Mouse (Mus musculus): ENCODE measurements at regions not wholly inside any gene's neighbourhood (a gene's known extent, or its start where the extent isn't known, plus 50 kb on each side); places are given as distances from the start of the nearest gene placed in this dataset.

DNA sequence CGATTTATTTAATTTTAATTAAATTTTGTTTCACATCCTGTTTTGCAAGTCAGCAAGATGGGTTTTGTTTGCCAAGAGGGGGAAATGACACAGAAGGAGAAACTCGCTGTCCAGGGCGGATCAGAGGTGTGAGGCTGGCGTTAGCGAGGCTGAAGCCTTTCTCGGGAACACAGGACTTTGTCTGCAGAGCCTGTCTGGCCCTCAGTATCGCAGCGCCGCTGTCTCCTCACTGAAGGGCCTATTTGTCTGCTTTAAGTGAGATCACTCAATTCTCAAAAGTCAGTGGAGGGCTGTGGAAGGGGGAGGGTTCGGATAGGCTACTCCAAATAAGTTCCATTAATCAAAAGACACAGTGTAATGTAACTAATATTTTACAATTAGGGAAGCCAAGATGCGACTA is 430.8 kb downstream of the Zfp536 start:
- 15% methylated on average over 11 of the region's 11 CpGs for WGBS
- H3K9me3 ChIP-seq, result no peaks in the 10 kb centered on the region
- no peak overlapping the region for H3K27ac ChIP-seq
- peaks cover 62% of the 10 kb centered on the region for H3K27me3 ChIP-seq
- peak overlapping the region; percentile 78 for H3K4me2 ChIP-seq
- H3K4me3 ChIP-seq, result peak overlapping the region; percentile 39
- no peak for ATAC-seq (ENCODE audit: insufficient number of reproducible peaks, insufficient read depth, low FRiP score, low TSS enrichment, low read depth)
- peaks cover 36% of the 10 kb centered on the region for H3K4me1 ChIP-seq
- H3K9ac ChIP-seq, result no peak overlapping the region
- no peaks in the 10 kb centered on the region for H3K36me3 ChIP-seq

DNA sequence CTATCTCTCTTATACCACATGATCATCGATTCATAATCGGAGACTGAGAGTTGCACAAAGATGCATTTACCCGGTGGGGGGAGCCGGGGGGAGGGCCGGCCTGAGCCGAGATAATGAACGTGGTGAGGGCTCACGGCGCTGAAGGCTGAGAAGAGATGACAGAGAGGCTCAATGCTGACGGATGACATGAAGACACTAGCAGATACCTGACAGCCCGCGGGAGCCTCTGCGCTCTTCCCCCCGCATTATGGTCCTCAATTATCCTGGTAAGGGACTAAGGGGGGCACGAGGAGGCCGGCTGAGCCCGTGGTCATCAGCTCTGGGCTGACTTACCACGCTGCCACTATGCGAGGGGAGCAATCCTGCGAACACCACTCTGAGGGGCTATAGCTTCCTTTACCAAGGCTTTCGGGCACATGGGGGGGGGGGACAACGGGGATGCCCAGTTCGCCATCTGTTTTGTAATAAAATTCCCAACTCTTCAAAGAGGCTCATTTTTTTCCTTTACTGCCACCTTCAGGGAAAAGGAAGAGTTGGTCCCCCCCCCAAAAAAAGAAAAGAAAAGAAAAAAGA is 430.3 kb downstream of the Zfp536 start:
- ATAC-seq (ENCODE audit: insufficient number of reproducible peaks, insufficient read depth, low FRiP score, low TSS enrichment, low read depth), result no peak
- no peaks in the 10 kb centered on the region for H3K36me3 ChIP-seq
- WGBS, result 19% methylated on average over 23 of the region's 23 CpGs
- H3K27me3 ChIP-seq, result peaks cover 64% of the 10 kb centered on the region
- no peak overlapping the region for H3K27ac ChIP-seq
- peaks cover 31% of the 10 kb centered on the region for H3K4me1 ChIP-seq
- H3K9me3 ChIP-seq, result no peaks in the 10 kb centered on the region
- peak overlapping the region; percentile 39 for H3K4me3 ChIP-seq
- peak overlapping the region; percentile 78 for H3K4me2 ChIP-seq
- H3K9ac ChIP-seq, result peak overlapping the region; percentile 65

DNA sequence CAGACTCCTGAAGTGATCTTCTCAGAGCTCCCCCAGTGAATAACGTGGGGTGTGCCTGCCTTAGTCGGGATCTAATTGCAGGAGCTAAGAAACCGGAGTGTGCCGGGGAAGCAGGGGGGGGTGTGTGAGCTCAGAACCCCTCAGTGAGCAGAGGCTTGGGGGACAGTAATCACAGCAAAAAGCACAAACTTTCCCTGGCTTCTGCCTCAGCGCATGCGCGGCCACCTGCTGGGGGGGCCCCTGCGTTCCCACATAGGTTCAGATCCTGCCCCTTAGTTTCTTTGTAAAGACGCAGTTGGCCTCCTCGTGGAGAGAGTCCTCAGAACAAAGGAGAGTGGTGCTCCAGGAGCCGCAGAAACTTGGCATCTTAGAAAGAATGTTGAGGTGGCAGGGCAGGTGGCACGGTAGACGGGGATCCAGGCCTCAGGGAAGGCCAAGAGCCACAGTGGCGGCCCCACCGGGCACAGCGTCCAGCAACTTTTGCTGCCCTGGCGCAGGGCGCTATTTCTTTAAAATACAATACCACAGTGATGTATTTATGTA is 429.7 kb downstream of the Zfp536 start:
- peak overlapping the region; percentile 78 for H3K4me2 ChIP-seq
- H3K36me3 ChIP-seq, result no peaks in the 10 kb centered on the region
- peaks cover 26% of the 10 kb centered on the region for H3K4me1 ChIP-seq
- no peaks in the 10 kb centered on the region for H3K9me3 ChIP-seq
- H3K4me3 ChIP-seq, result peak overlapping the region; percentile 39; the same call in 1 of the 2 replicates
- no peak overlapping the region for H3K27ac ChIP-seq
- peaks cover 68% of the 10 kb centered on the region for H3K27me3 ChIP-seq
- no peak for ATAC-seq (ENCODE audit: insufficient number of reproducible peaks, insufficient read depth, low FRiP score, low TSS enrichment, low read depth)
- WGBS, result 27% methylated on average over 18 of the region's 18 CpGs
- peak overlapping the region; percentile 65 for H3K9ac ChIP-seq

DNA sequence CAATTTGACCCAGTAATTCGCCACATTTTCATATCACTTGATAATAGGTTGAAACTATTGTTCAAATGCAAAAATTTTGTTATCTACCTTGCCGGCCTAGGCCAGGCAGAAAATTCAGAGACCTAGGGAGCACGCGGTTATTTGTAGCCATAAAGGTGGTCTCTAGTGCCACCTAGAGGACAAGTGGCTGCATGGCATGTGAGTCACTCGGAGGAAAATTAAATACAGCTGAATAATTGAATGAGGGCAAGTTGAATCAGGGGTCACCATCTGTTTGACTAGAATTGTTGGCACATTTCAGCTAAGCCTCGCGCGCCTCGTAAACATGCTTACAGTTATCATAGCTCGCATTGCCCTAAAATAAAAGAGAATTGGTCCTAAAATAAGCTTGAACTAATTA is 427.4 kb downstream of the Zfp536 start:
- Histone ChIP-seq H3K4me2 (no peak overlapping the region), H3K4me1 (peaks cover 23% of the 10 kb centered on the region), H3K9me3 (no peaks in the 10 kb centered on the region), H3K36me3 (no peaks in the 10 kb centered on the region), H3K27me3 (peaks cover 55% of the 10 kb centered on the region), H3K27ac (no peak overlapping the region), H3K4me3 (no peak overlapping the region), H3K9ac (no peak overlapping the region)
- no peak for ATAC-seq (ENCODE audit: insufficient number of reproducible peaks, insufficient read depth, low FRiP score, low TSS enrichment, low read depth)
- WGBS, result 3% methylated on average over 10 of the region's 10 CpGs

DNA sequence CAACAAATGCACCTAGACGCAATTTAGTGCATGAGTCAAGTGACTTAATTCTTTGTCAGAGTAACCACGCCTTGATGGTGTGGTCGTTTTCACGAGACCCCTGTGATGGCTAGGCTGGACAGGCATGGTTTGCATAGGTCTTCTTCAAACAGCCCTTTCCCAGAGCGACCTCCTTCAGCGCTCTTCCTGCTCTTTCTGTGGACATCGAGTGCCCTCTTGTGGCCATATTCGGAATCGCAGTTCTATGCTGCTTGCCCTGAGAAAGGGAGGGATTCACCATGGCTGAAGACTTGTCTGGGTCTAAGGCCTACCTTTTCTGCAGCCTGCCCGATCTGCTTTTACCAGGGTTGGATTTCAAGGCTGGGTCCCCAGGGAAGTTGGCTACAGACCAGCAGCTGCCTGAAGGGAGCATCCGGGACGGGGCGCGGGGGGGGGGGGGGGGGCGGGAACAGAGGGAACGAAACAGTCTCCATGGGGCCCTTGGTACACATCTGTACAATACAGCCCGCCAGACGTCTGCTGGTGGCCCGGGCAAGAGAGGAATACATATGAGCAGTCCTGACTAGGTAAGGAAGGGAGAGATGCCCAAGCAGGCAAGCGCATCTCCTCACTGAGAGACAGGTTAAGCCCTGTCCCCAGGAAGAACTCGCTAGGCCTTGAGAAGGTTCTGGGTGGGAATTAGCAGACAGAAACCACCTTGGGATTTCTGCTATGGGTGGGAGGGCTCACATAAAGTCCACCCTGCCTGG is 415.6 kb downstream of the Zfp536 start:
- peaks cover 9% of the 10 kb centered on the region; the same call in 1 of the 2 replicates for H3K27me3 ChIP-seq
- no peaks in the 10 kb centered on the region for H3K9me3 ChIP-seq
- no peak; the same call in 1 of the 2 replicates for ATAC-seq (ENCODE audit: insufficient number of reproducible peaks, insufficient read depth, low FRiP score, low TSS enrichment, low read depth)
- peak overlapping the region; percentile 44 for H3K4me2 ChIP-seq
- 16% methylated on average over 20 of the region's 21 CpGs for WGBS
- H3K9ac ChIP-seq, result peak overlapping the region; percentile 36; the same call in 1 of the 2 replicates
- no peak overlapping the region for H3K27ac ChIP-seq
- H3K4me1 ChIP-seq, result peaks cover 17% of the 10 kb centered on the region
- H3K4me3 ChIP-seq, result no peak overlapping the region
- no peaks in the 10 kb centered on the region for H3K36me3 ChIP-seq

DNA sequence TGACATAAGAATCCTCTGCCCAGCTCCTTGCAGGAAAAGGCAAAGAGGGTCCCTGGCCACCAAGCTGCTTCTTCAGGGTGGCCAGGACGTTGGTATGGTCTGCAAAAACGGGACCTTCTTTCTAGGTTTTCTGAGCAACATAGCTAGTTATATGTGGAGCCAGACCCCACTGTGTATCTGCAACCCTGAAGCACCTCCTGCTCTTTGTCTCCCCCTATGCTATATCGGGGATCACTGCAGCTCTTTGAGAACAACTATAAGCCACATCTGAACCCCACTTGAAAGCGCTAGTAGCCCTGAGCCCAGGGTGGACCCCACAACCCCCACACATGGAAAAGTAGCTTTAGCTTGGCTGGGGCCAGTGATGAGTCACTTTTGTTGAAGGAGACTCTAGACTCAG is 414.9 kb downstream of the Zfp536 start:
- no peak overlapping the region for H3K4me3 ChIP-seq
- H3K4me2 ChIP-seq, result no peak overlapping the region
- H3K36me3 ChIP-seq, result no peaks in the 10 kb centered on the region
- H3K27ac ChIP-seq, result no peak overlapping the region
- H3K4me1 ChIP-seq, result peaks cover 23% of the 10 kb centered on the region
- ATAC-seq (ENCODE audit: insufficient number of reproducible peaks, insufficient read depth, low FRiP score, low TSS enrichment, low read depth), result no peak
- WGBS, result 67% methylated on average over 4 of the region's 4 CpGs
- 0 out of 2 replicates have a peak overlapping the region, but pooled peaks have one; percentile 36 for H3K9ac ChIP-seq
- peaks cover 9% of the 10 kb centered on the region; the same call in 1 of the 2 replicates for H3K27me3 ChIP-seq
- H3K9me3 ChIP-seq, result no peaks in the 10 kb centered on the region

DNA sequence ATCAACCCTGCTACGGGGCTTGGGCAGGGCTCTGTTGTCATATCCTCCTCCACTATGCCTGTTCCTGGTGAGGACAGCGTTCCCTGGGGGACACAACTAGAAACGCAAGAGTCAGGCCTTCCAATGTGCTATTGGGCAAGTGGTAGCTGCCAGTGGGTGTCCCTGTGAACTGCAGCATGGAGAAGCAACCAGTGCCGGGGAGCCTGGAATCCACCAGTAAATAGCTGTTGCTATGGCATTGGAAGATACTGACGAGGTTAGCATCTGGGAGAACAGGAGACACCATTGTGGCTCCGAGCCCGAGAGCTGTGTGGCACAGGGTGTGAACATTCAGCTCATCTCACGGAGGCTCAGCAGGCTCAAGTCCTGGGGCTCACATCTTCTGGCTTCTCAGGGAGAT is 414.0 kb downstream of the Zfp536 start:
- Histone ChIP-seq H3K9me3 (no peaks in the 10 kb centered on the region), H3K27ac (no peak overlapping the region), H3K9ac (no peak overlapping the region), H3K27me3 (peaks cover 9% of the 10 kb centered on the region; the same call in 1 of the 2 replicates), H3K4me3 (no peak overlapping the region), H3K36me3 (no peaks in the 10 kb centered on the region), H3K4me1 (peaks cover 32% of the 10 kb centered on the region), H3K4me2 (no peak overlapping the region)
- 79% methylated on average over 8 of the region's 8 CpGs for WGBS
- ATAC-seq (ENCODE audit: insufficient number of reproducible peaks, insufficient read depth, low FRiP score, low TSS enrichment, low read depth), result no peak

DNA sequence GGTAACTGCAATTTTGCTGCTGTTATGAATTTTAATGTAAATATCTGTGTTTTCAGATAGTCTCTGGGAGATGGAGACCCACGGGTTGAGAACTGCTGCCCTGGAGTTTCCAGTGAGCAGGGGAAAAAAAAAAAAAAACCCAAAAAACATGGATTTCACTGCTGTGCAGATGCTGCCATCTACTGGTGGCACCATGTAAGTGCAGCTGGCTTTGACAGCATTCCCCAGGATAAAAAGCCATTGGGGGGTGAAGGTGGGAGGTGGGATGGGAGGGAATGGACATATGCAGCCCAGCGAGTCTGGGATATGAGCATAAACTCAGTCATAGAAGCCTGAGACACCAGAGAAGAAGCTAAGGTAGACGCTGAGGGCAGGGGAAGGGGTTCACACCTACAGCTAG is 413.3 kb downstream of the Zfp536 start:
- no peak for ATAC-seq (ENCODE audit: insufficient number of reproducible peaks, insufficient read depth, low FRiP score, low TSS enrichment, low read depth)
- peaks cover 33% of the 10 kb centered on the region for H3K4me1 ChIP-seq
- peaks cover 9% of the 10 kb centered on the region; the same call in 1 of the 2 replicates for H3K27me3 ChIP-seq
- H3K27ac ChIP-seq, result no peak overlapping the region
- no peak overlapping the region for H3K9ac ChIP-seq
- WGBS, result 14% methylated on average over 3 of the region's 3 CpGs
- no peak overlapping the region for H3K4me3 ChIP-seq
- no peaks in the 10 kb centered on the region for H3K36me3 ChIP-seq
- H3K4me2 ChIP-seq, result no peak overlapping the region
- H3K9me3 ChIP-seq, result no peaks in the 10 kb centered on the region

DNA sequence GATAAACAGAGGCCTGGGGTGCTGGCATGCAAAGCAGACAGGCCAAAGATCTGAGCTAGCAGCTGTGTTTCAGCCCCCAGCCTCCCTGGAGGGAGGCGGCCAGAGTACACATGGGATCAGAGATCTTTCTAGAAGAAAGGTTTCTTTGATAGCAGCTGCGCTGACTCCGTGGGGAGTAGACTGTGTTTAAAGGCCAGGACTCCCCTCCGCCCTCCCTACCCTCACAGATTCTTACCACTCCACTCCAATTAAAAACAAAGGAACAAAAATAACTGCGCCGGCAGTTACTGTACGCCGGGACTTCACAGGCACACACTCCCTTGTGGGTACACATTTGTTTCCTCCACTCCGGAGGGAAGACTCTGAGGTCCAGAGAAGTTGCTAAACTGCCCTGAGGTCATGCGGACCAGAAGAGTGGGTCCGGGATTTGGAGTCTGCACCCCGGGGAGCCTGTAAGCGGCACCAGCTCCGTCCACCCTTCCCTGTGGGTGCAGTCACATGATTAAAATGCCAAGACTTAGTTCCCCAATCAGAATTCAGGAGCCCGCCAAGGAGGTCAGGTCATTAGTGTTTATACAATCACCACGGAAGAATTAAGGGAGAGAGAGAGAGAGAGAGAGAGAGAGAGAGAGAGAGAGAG is 411.5 kb downstream of the Zfp536 start:
- H3K4me2 ChIP-seq, result peak overlapping the region; percentile 66
- peaks cover 33% of the 10 kb centered on the region for H3K4me1 ChIP-seq
- no peak for ATAC-seq (ENCODE audit: insufficient number of reproducible peaks, insufficient read depth, low FRiP score, low TSS enrichment, low read depth)
- H3K27ac ChIP-seq, result peak overlapping the region; percentile 44; the same call in 1 of the 2 replicates
- peak overlapping the region; percentile 63 for H3K9ac ChIP-seq
- H3K4me3 ChIP-seq, result peak overlapping the region; percentile 33
- no peaks in the 10 kb centered on the region for H3K36me3 ChIP-seq
- 2% methylated on average over 16 of the region's 16 CpGs for WGBS
- H3K9me3 ChIP-seq, result no peaks in the 10 kb centered on the region
- H3K27me3 ChIP-seq, result 0 out of 2 replicates have a peak, but pooled peaks cover 3% of the 10 kb centered on the region

DNA sequence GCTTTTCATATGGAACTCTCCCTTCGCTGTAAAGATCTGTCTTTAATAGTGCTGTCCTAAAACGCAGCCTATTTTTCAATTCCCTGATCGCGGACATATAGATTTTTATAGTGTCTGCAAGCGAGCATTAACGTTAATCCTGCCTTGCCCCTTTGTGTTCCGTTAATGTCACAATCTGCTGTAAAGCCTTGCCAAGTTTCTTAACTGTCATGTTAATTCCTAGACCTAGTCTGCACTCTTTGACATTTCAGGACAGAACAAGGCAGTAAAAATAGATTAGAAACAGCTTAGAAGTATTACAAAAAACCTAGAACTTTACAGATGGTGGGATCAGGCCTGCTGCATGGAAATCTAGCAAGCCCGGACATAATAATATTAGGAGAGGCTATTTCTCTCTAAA is 410.6 kb downstream of the Zfp536 start:
- peak overlapping the region; percentile 66 for H3K4me2 ChIP-seq

DNA sequence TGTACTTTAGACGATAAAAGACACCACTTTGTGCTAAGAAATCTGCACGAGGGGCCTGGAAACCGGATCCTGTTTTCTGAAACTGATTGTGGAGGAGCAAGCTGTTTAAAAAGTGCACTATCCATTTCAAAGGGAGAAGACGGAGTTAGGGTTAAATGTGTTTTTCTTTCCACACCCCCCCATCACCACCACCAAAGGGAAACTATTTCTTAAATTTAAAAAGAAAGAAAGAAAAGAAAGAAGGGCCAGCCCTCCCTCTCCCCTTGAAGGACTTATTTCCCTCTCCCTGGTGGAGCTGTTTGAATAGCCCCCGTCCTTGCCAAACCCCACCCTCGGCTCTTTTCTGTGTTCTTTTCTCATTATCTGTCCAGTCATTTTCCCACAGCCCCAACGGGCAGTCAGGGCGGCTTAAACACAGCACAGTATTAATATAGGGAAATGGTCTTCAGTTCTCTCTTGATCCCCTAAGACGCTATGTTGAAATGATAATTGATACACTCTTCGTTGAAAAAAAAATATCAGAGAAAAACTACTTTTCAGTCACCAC is 409.7 kb downstream of the Zfp536 start:
- H3K27me3 ChIP-seq, result peaks cover 7% of the 10 kb centered on the region; the same call in 1 of the 2 replicates
- no peak for ATAC-seq (ENCODE audit: insufficient number of reproducible peaks, insufficient read depth, low FRiP score, low TSS enrichment, low read depth)
- no peak overlapping the region for H3K4me3 ChIP-seq
- no peaks in the 10 kb centered on the region for H3K9me3 ChIP-seq
- WGBS, result 7% methylated on average over 10 of the region's 10 CpGs
- H3K4me2 ChIP-seq, result peak overlapping the region; percentile 66
- H3K36me3 ChIP-seq, result no peaks in the 10 kb centered on the region
- peaks cover 30% of the 10 kb centered on the region for H3K4me1 ChIP-seq
- peak overlapping the region; percentile 39; the same call in 1 of the 2 replicates for H3K27ac ChIP-seq
- no peak overlapping the region for H3K9ac ChIP-seq

More for the DNA sequence above, 410.6 kb downstream of the Zfp536 start:
- 25% methylated on average over 8 of the region's 8 CpGs for WGBS
- H3K9ac ChIP-seq, result no peak overlapping the region
- peaks cover 30% of the 10 kb centered on the region for H3K4me1 ChIP-seq
- peak overlapping the region; percentile 39; the same call in 1 of the 2 replicates for H3K27ac ChIP-seq
- 0 out of 2 replicates have a peak, but pooled peaks cover 3% of the 10 kb centered on the region for H3K27me3 ChIP-seq
- no peaks in the 10 kb centered on the region for H3K9me3 ChIP-seq
- no peaks in the 10 kb centered on the region for H3K36me3 ChIP-seq
- H3K4me3 ChIP-seq, result no peak overlapping the region
- ATAC-seq (ENCODE audit: insufficient number of reproducible peaks, insufficient read depth, low FRiP score, low TSS enrichment, low read depth), result no peak

Measured in embryonic facial prominence, embryonic 13.5 days (tissue).